Mouse (Mus musculus) CD4-positive, CD25-positive, alpha-beta regulatory T cell (primary cell): ENCODE results near the gene Anp32e. TPM values are rescaled to one million over a fixed set of nuclear protein-coding genes. Genes with fewer than 3 reads are reported as not detected.

Source experiments
- polyA plus RNA-seq: library from polyadenylated mRNA; unstranded; fragments of 100-300 nt; shearing (Covaris generic); gene quantifications from one replicate; pipeline ENCODE4 v1.2.1, GENCODE M21; 2017

Gene Anp32e
- 197 TPM for polyA plus RNA-seq

GRCm38 (mm10) chr3:95928658-95929503, at the start of gene Anp32e:
Gene Anp32e, plus strand, starts transcription at chr3:95929246.

GRCm38 (mm10) chr3:95881979-95882815, 46.8 kb upstream of the Anp32e start, which contains the start of gene Ciart:
Gene Ciart, minus strand, starts transcription at chr3:95882251.

GRCm38 (mm10) chr3:95891211-95892065, 37.6 kb upstream of the Anp32e start, which contains the start of gene BC028528:
Gene BC028528, minus strand, starts transcription at chr3:95892005.

GRCm38 (mm10) chr3:95893606-95894316, 35.3 kb upstream of the Anp32e start, which contains the start of gene Aph1a:
Gene Aph1a, plus strand, starts transcription at chr3:95893969.

GRCm38 (mm10) chr3:95904568-95904967, 24.5 kb upstream of the Anp32e start, which contains the start of gene Car14:
Gene Car14, minus strand, starts transcription at chr3:95904691.

GRCm38 (mm10) chr3:95995802-95996428, 66.9 kb downstream of the Anp32e start, which contains the start of gene Plekho1:
Gene Plekho1, minus strand, starts transcription at chr3:95996001.

Other genes starting within 250 kb of the Anp32e start
- 14.3 TPM for gene Adamtsl4, start 241.3 kb upstream of the Anp32e start, polyA plus RNA-seq
- 386 TPM for gene Ecm1, start 189.7 kb upstream of the Anp32e start, polyA plus RNA-seq
- gene Tars2, start 169.0 kb upstream of the Anp32e start, polyA plus RNA-seq: 90.1 TPM
- gene Rprd2, start 110.4 kb upstream of the Anp32e start, polyA plus RNA-seq: 30.2 TPM
- 58.7 TPM for gene Prpf3, start 73.4 kb upstream of the Anp32e start, polyA plus RNA-seq
- 216 TPM for gene Mrps21, start 57.7 kb upstream of the Anp32e start, polyA plus RNA-seq
- 5.8 TPM for gene Ciart, start 47.0 kb upstream of the Anp32e start, polyA plus RNA-seq
- not detected for gene BC028528, start 37.2 kb upstream of the Anp32e start, polyA plus RNA-seq
- gene Aph1a, start 35.3 kb upstream of the Anp32e start, polyA plus RNA-seq: 63.2 TPM
- not detected for gene Car14, start 24.6 kb upstream of the Anp32e start, polyA plus RNA-seq
- 9.1 TPM for gene Plekho1, start 66.8 kb downstream of the Anp32e start, polyA plus RNA-seq
- gene Vps45, start 129.2 kb downstream of the Anp32e start, polyA plus RNA-seq: 28.6 TPM
- 19.7 TPM for gene Otud7b, start 175.3 kb downstream of the Anp32e start, polyA plus RNA-seq
- 3.7 TPM for gene Mtmr11, start 232.8 kb downstream of the Anp32e start, polyA plus RNA-seq
- 140 TPM for gene Sf3b4, start 243.1 kb downstream of the Anp32e start, polyA plus RNA-seq